8 mouse cellular contexts compared by ENCODE assay signal in genomic region chr8:70501820-70502529, GRCm38 (mm10). TPM values are rescaled to one million over a fixed set of nuclear protein-coding genes. Genes with fewer than 3 reads are reported as not detected.
DNase-seq lines count a peak whose midpoint lies in the region; ATAC-seq and TF ChIP-seq lines count a peak whose summit lies in the region.

No protein-coding gene starts in this region.

- H3K4me2 ChIP-seq in lung, embryonic 14.5 days, result peak overlapping the region; percentile 13; the same call in 1 of the 2 replicates
- 0 out of 2 replicates have a peak overlapping the region, but pooled peaks have one; percentile 9 for H3K4me2 ChIP-seq in forebrain, embryonic 15.5 days (replicated peaks)
- H3K4me2 ChIP-seq in neural tube, embryonic 13.5 days, result peak overlapping the region; percentile 0; the same call in 1 of the 2 replicates
- no peak overlapping the region; the same call in 1 of the 2 replicates for H3K4me2 ChIP-seq in kidney, embryonic 14.5 days (replicated peaks; ENCODE audit: low read depth, low read length)

- intact Hi-C loops in heart, postnatal 25 days (cut with DNase I), result loop anchor here (5.0 kb wide), 1 partner anchor 65 kb away; the partner anchor contains the start of gene Crtc1

- peaks cover 54% of the 10 kb centered on the region for H3K27me3 ChIP-seq in lung, embryonic 14.5 days (ENCODE audit: insufficient read depth, low read length)
- peaks cover 61% of the 10 kb centered on the region for H3K27me3 ChIP-seq in forebrain, embryonic 15.5 days
- H3K27me3 ChIP-seq in neural tube, embryonic 13.5 days, result peaks cover 72% of the 10 kb centered on the region
- peaks cover 69% of the 10 kb centered on the region for H3K27me3 ChIP-seq in kidney, embryonic 14.5 days (ENCODE audit: control insufficient read depth, insufficient read depth, low read length)

- no peak for TF ChIP-seq CTCF in lung, embryonic 14.5 days (IDR thresholded peaks at IDR 0.05; ENCODE audit: low read depth)

- H3K27ac ChIP-seq in lung, embryonic 14.5 days (ENCODE audit: low read depth), result no peak overlapping the region
- H3K27ac ChIP-seq in forebrain, embryonic 15.5 days (replicated peaks), result no peak overlapping the region
- H3K27ac ChIP-seq in neural tube, embryonic 13.5 days (replicated peaks), result no peak overlapping the region
- no peak overlapping the region for H3K27ac ChIP-seq in kidney, embryonic 14.5 days (ENCODE audit: low read depth, low read length)

- H3K9me3 ChIP-seq in lung, embryonic 14.5 days (ENCODE audit: low read depth, low read length), result no peaks in the 10 kb centered on the region
- H3K9me3 ChIP-seq in forebrain, embryonic 15.5 days, result no peaks in the 10 kb centered on the region
- no peaks in the 10 kb centered on the region for H3K9me3 ChIP-seq in neural tube, embryonic 13.5 days
- no peaks in the 10 kb centered on the region for H3K9me3 ChIP-seq in kidney, embryonic 14.5 days (ENCODE audit: control insufficient read depth, low read length)

- H3K9ac ChIP-seq in lung, embryonic 14.5 days, result no peak overlapping the region
- 0 out of 2 replicates have a peak overlapping the region, but pooled peaks have one; percentile 14 for H3K9ac ChIP-seq in forebrain, embryonic 15.5 days (replicated peaks)
- H3K9ac ChIP-seq in neural tube, embryonic 13.5 days, result peak overlapping the region; percentile 13; the same call in 1 of the 2 replicates
- no peak overlapping the region for H3K9ac ChIP-seq in kidney, embryonic 14.5 days (ENCODE audit: low read depth, low read length)

- peaks cover 12% of the 10 kb centered on the region for H3K4me1 ChIP-seq in lung, embryonic 14.5 days (ENCODE audit: insufficient read depth)
- peaks cover 49% of the 10 kb centered on the region for H3K4me1 ChIP-seq in forebrain, embryonic 15.5 days
- peaks cover 57% of the 10 kb centered on the region for H3K4me1 ChIP-seq in neural tube, embryonic 13.5 days (replicated peaks)
- H3K4me1 ChIP-seq in kidney, embryonic 14.5 days (ENCODE audit: control insufficient read depth, insufficient read depth, low read length), result peaks cover 29% of the 10 kb centered on the region

- DNase-seq in lung, embryonic 14.5 days, result peak; percentile 47
- no peak for DNase-seq in lung, postnatal 36 days
- peak; percentile 35 for DNase-seq in heart, postnatal 25 days (ENCODE audit: low spot score)
- DNase-seq in right cerebral cortex, postnatal 25 days, result no peak

- H3K4me3 ChIP-seq in lung, embryonic 14.5 days (ENCODE audit: low read depth, low read length), result no peak overlapping the region
- H3K4me3 ChIP-seq in forebrain, embryonic 15.5 days, result no peak overlapping the region
- no peak overlapping the region for H3K4me3 ChIP-seq in neural tube, embryonic 13.5 days
- H3K4me3 ChIP-seq in kidney, embryonic 14.5 days (ENCODE audit: low read length), result no peak overlapping the region

- ATAC-seq in lung, embryonic 14.5 days (ENCODE audit: insufficient read depth), result no peak
- ATAC-seq in forebrain, embryonic 15.5 days (replicated peaks), result no peak
- ATAC-seq in neural tube, embryonic 13.5 days (ENCODE audit: low read depth), result no peak
- no peak for ATAC-seq in CD4-positive, CD25-positive, alpha-beta regulatory T cell, adult 4 months
- no peak for ATAC-seq in kidney, embryonic 14.5 days (ENCODE audit: low FRiP score, low TSS enrichment)

- peaks cover 12% of the 10 kb centered on the region for H3K36me3 ChIP-seq in lung, embryonic 14.5 days (ENCODE audit: insufficient read depth)
- peaks cover 2% of the 10 kb centered on the region; the same call in 1 of the 2 replicates for H3K36me3 ChIP-seq in forebrain, embryonic 15.5 days
- peaks cover 2% of the 10 kb centered on the region for H3K36me3 ChIP-seq in neural tube, embryonic 13.5 days
- peaks cover 3% of the 10 kb centered on the region; the same call in 1 of the 2 replicates for H3K36me3 ChIP-seq in kidney, embryonic 14.5 days (ENCODE audit: control insufficient read depth, insufficient read depth, low read length)

- WGBS in lung, embryonic 14.5 days, result 16% methylated on average over 23 of the region's 23 CpGs
- WGBS in forebrain, embryonic 15.5 days, result 10% methylated on average over 23 of the region's 23 CpGs
- WGBS in neural tube, embryonic 13.5 days, result 8% methylated on average over 23 of the region's 23 CpGs
- WGBS in kidney, embryonic 14.5 days, result 14% methylated on average over 23 of the region's 23 CpGs

RNA-seq across cellular contexts. Expression of gene Rex1bd, which starts 4.6 kb away (rescaled TPM):
- 113 and 126 TPM in 2 replicates for polyA plus RNA-seq in lung, embryonic 14.5 days (2014; fragmentation: Nextera tagmentation; extraction: Ambion mirVana)
- 164 and 176 TPM in 2 replicates for polyA plus RNA-seq in forebrain, embryonic 15.5 days (2015; fragmentation: Nextera tagmentation; extraction: Ambion mirVana)
- total RNA-seq in heart, postnatal 25 days (2021), result 100 to 1,000 TPM; 102 TPM
- polyA plus RNA-seq in neural tube, embryonic 13.5 days (2015; fragmentation: Nextera tagmentation; extraction: Ambion mirVana), result 143 and 153 TPM in 2 replicates
- polyA plus RNA-seq in CD4-positive, CD25-positive, alpha-beta regulatory T cell, adult 4 months (2017; shearing (Covaris generic)), result 10 to 100 TPM; 82.2 to 83.2 TPM
- polyA plus RNA-seq in kidney, embryonic 14.5 days (2014; fragmentation: Nextera tagmentation; extraction: Ambion mirVana), result 129 and 151 TPM in 2 replicates

RNA-seq across cellular contexts. Expression of gene Uba52, which starts 8.6 kb away (rescaled TPM):
- polyA plus RNA-seq in lung, embryonic 14.5 days (2014; fragmentation: Nextera tagmentation; extraction: Ambion mirVana), result 964 and 1,036 TPM in 2 replicates
- polyA plus RNA-seq in forebrain, embryonic 15.5 days (2015; fragmentation: Nextera tagmentation; extraction: Ambion mirVana), result 724 and 839 TPM in 2 replicates
- 1,000 to 10,000 TPM; 1,533 to 1,573 TPM for total RNA-seq in heart, postnatal 25 days (2021)
- polyA plus RNA-seq in neural tube, embryonic 13.5 days (2015; fragmentation: Nextera tagmentation; extraction: Ambion mirVana), result 787 and 800 TPM in 2 replicates
- 1,000 to 10,000 TPM; 3,148 to 3,732 TPM for polyA plus RNA-seq in CD4-positive, CD25-positive, alpha-beta regulatory T cell, adult 4 months (2017; shearing (Covaris generic))
- 1,078 and 1,559 TPM in 2 replicates for polyA plus RNA-seq in kidney, embryonic 14.5 days (2014; fragmentation: Nextera tagmentation; extraction: Ambion mirVana)

RNA-seq across cellular contexts. Expression of gene Crlf1, which starts 9.0 kb away (rescaled TPM):
- 151 and 165 TPM in 2 replicates for polyA plus RNA-seq in lung, embryonic 14.5 days (2014; fragmentation: Nextera tagmentation; extraction: Ambion mirVana)
- polyA plus RNA-seq in forebrain, embryonic 15.5 days (2015; fragmentation: Nextera tagmentation; extraction: Ambion mirVana), result 4.3 and 5.3 TPM in 2 replicates
- total RNA-seq in heart, postnatal 25 days (2021), result under 1 TPM; 0.34 to 0.81 TPM
- 3.6 and 4.6 TPM in 2 replicates for polyA plus RNA-seq in neural tube, embryonic 13.5 days (2015; fragmentation: Nextera tagmentation; extraction: Ambion mirVana)
- polyA plus RNA-seq in CD4-positive, CD25-positive, alpha-beta regulatory T cell, adult 4 months (2017; shearing (Covaris generic)), result not detected
- polyA plus RNA-seq in kidney, embryonic 14.5 days (2014; fragmentation: Nextera tagmentation; extraction: Ambion mirVana), result 26.7 and 34.8 TPM in 2 replicates

RNA-seq across cellular contexts. Expression of gene Tmem59l, which starts 14.8 kb away (rescaled TPM):
- polyA plus RNA-seq in lung, embryonic 14.5 days (2014; fragmentation: Nextera tagmentation; extraction: Ambion mirVana), result 6.7 and 8.3 TPM in 2 replicates
- polyA plus RNA-seq in forebrain, embryonic 15.5 days (2015; fragmentation: Nextera tagmentation; extraction: Ambion mirVana), result 70.2 and 75.0 TPM in 2 replicates
- total RNA-seq in heart, postnatal 25 days (2021), result not detected
- polyA plus RNA-seq in neural tube, embryonic 13.5 days (2015; fragmentation: Nextera tagmentation; extraction: Ambion mirVana), result 78.4 and 89.7 TPM in 2 replicates
- polyA plus RNA-seq in CD4-positive, CD25-positive, alpha-beta regulatory T cell, adult 4 months (2017; shearing (Covaris generic)), result not detected
- 8.5 and 12.4 TPM in 2 replicates for polyA plus RNA-seq in kidney, embryonic 14.5 days (2014; fragmentation: Nextera tagmentation; extraction: Ambion mirVana)

RNA-seq across cellular contexts. Expression of gene Klhl26, which starts 25.2 kb away (rescaled TPM):
- polyA plus RNA-seq in lung, embryonic 14.5 days (2014; fragmentation: Nextera tagmentation; extraction: Ambion mirVana), result 21.8 and 24.4 TPM in 2 replicates
- polyA plus RNA-seq in forebrain, embryonic 15.5 days (2015; fragmentation: Nextera tagmentation; extraction: Ambion mirVana), result 19.3 and 21.4 TPM in 2 replicates
- total RNA-seq in heart, postnatal 25 days (2021), result 1 to 10 TPM; 7.6 to 7.7 TPM
- 25.6 and 27.6 TPM in 2 replicates for polyA plus RNA-seq in neural tube, embryonic 13.5 days (2015; fragmentation: Nextera tagmentation; extraction: Ambion mirVana)
- 10 to 100 TPM in 1 of 2 experiments, 1 to 10 TPM in 1; 7.2 to 20.1 TPM for polyA plus RNA-seq in CD4-positive, CD25-positive, alpha-beta regulatory T cell, adult 4 months (2017; shearing (Covaris generic))
- 14.4 and 19.2 TPM in 2 replicates for polyA plus RNA-seq in kidney, embryonic 14.5 days (2014; fragmentation: Nextera tagmentation; extraction: Ambion mirVana)

Comparison
In these comparisons a context has a peak if more than half of its experiments do, and no peak if none do; other contexts are left out.
1. DNase-seq: peak in lung, embryonic 14.5 days (single experiment) and heart, postnatal 25 days (single experiment); none in lung, postnatal 36 days (single experiment) and right cerebral cortex, postnatal 25 days (single experiment).
2. H3K9ac ChIP-seq: peak in forebrain, embryonic 15.5 days (single experiment) and neural tube, embryonic 13.5 days (single experiment); none in lung, embryonic 14.5 days (single experiment) and kidney, embryonic 14.5 days (single experiment).